In the genomic region with DNA sequence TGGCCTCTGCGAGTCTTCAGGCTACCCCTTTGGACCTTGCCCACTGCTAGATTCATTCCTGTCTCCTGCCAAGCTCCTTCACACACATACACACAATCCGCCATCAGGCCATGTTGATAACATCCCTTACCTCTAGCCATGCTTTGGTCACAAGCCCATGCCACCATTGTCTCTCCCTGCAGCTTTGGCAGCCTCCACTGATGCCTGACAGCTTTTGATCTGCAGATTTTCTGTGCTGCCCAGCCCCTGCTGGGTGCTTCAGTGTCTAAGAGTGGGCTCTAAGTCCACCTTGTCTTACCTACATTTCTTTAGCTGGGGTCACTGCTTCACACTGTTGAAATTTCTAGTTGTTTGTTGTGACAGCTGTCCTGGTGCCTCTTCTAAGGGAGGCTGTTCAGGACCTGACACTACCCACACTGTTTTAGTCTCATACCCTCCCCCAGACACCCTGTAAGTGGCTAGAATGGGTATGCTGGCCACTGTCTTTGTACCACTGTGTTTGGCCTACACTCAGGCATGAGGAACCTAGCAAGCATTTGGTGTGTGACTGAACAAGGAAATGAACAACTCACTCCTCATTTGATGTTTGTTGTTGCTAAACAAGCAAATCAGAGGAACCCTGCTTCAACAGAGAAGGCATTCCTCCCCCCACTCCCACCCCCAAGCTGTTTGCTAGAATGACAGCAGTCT, we compare ENCODE assay signal across 23 mouse cellular contexts. TPM values are rescaled to one million over a fixed set of nuclear protein-coding genes. Genes with fewer than 3 reads are reported as not detected.
DNase-seq lines count a peak whose midpoint lies in the region; ATAC-seq and TF ChIP-seq lines count a peak whose summit lies in the region.
"Had no signal": no experiment of that assay in that cellular context is flagged by ENCODE, and none has a peak within 500 bp of the region (broad histone marks: within the 10 kb centered on the region; RNA-seq: fewer than 3 reads in every experiment).

No protein-coding gene starts in this region.

- H3K4me1 ChIP-seq in cerebellum, adult 2 months (ENCODE audit: control insufficient read depth, insufficient read depth, low read length): no peaks in the 10 kb centered on the region
- peaks cover 26% of the 10 kb centered on the region for H3K4me1 ChIP-seq in forebrain, embryonic 12.5 days
- H3K4me1 ChIP-seq in forebrain, embryonic 13.5 days: peaks cover 29% of the 10 kb centered on the region
- peaks cover 8% of the 10 kb centered on the region for H3K4me1 ChIP-seq in kidney, embryonic 15.5 days
- H3K4me1 ChIP-seq in kidney, adult 2 months (ENCODE audit: control insufficient read depth, insufficient read depth, low read length): peaks cover 12% of the 10 kb centered on the region
- H3K4me1 ChIP-seq: heart, embryonic 10.5 days; intestine, embryonic 15.5 days had no signal

- no peaks in the 10 kb centered on the region for H3K27me3 ChIP-seq in cerebellum, adult 2 months (ENCODE audit: control insufficient read depth, insufficient read depth, low read length)
- no peaks in the 10 kb centered on the region for H3K27me3 ChIP-seq in forebrain, embryonic 12.5 days
- H3K27me3 ChIP-seq in forebrain, embryonic 13.5 days: no peaks in the 10 kb centered on the region
- H3K27me3 ChIP-seq in kidney, embryonic 15.5 days: no peaks in the 10 kb centered on the region
- no peaks in the 10 kb centered on the region for H3K27me3 ChIP-seq in kidney, adult 2 months (replicated peaks; ENCODE audit: control insufficient read depth, insufficient read depth, low read length)
- H3K27me3 ChIP-seq: forebrain, embryonic 15.5 days; heart, embryonic 13.5 days; hindbrain, embryonic 12.5 days; intestine, embryonic 15.5 days had no signal

- no peak for TF ChIP-seq CTCF in cerebellum, adult 2 months (IDR thresholded peaks at IDR 0.05; ENCODE audit: borderline replicate concordance, insufficient read depth, low read depth, low read length)
- TF ChIP-seq CTCF in kidney, adult 2 months (conservative IDR thresholded peaks at IDR 0.05; ENCODE audit: insufficient read depth, insufficient read length, low read depth, low read length): no peak

- H3K9me3 ChIP-seq in forebrain, embryonic 12.5 days: no peaks in the 10 kb centered on the region
- no peaks in the 10 kb centered on the region for H3K9me3 ChIP-seq in forebrain, embryonic 13.5 days (replicated peaks)
- H3K9me3 ChIP-seq in kidney, embryonic 15.5 days (replicated peaks): no peaks in the 10 kb centered on the region
- H3K9me3 ChIP-seq: forebrain, embryonic 15.5 days; heart, embryonic 10.5 days; heart, embryonic 13.5 days; hindbrain, embryonic 12.5 days; intestine, embryonic 15.5 days had no signal

- ATAC-seq in forebrain, embryonic 12.5 days (ENCODE audit: low FRiP score): no peak
- no peak for ATAC-seq in forebrain, embryonic 13.5 days
- no peak for ATAC-seq in kidney, embryonic 15.5 days (replicated peaks; ENCODE audit: low FRiP score)
- ATAC-seq: activated CD4-positive, CD25-positive, alpha-beta regulatory T cell, adult 4 months; forebrain, embryonic 15.5 days; hindbrain, embryonic 16.5 days; intestine, embryonic 15.5 days had no signal

- no peak overlapping the region for H3K9ac ChIP-seq in forebrain, embryonic 12.5 days
- no peak overlapping the region for H3K9ac ChIP-seq in forebrain, embryonic 13.5 days
- H3K9ac ChIP-seq in kidney, embryonic 15.5 days: no peak overlapping the region
- H3K9ac ChIP-seq: forebrain, embryonic 15.5 days; heart, embryonic 13.5 days; hindbrain, embryonic 12.5 days; intestine, embryonic 15.5 days had no signal

- H3K27ac ChIP-seq in cerebellum, adult 2 months (ENCODE audit: insufficient read depth, low read length): no peak overlapping the region
- H3K27ac ChIP-seq in forebrain, embryonic 12.5 days: peak overlapping the region; percentile 0; the same call in 1 of the 2 replicates
- H3K27ac ChIP-seq in forebrain, embryonic 13.5 days: no peak overlapping the region
- H3K27ac ChIP-seq in kidney, embryonic 15.5 days: 0 out of 2 replicates have a peak overlapping the region, but pooled peaks have one; percentile 1
- no peak overlapping the region for H3K27ac ChIP-seq in kidney, adult 2 months (ENCODE audit: insufficient read depth, low read depth, low read length)
- H3K27ac ChIP-seq: forebrain, embryonic 15.5 days; heart, adult 2 months; heart, embryonic 10.5 days; heart, embryonic 13.5 days; hindbrain, embryonic 12.5 days; intestine, embryonic 15.5 days had no signal

- H3K4me2 ChIP-seq in forebrain, embryonic 12.5 days: no peak overlapping the region
- no peak overlapping the region for H3K4me2 ChIP-seq in forebrain, embryonic 13.5 days
- no peak overlapping the region for H3K4me2 ChIP-seq in kidney, embryonic 15.5 days
- H3K4me2 ChIP-seq: forebrain, embryonic 15.5 days; heart, embryonic 13.5 days; hindbrain, embryonic 12.5 days; intestine, embryonic 15.5 days had no signal

- no peak for TF ChIP-seq POLR2A in cerebellum, adult 2 months (IDR thresholded peaks at IDR 0.05; ENCODE audit: borderline replicate concordance, insufficient read depth, low read length)
- TF ChIP-seq POLR2A in kidney, adult 2 months (IDR thresholded peaks at IDR 0.05; ENCODE audit: low read depth, low read length): no peak

- 56% methylated on average over 2 of the region's 2 CpGs for WGBS in cerebellum, adult 2 months
- WGBS in forebrain, embryonic 12.5 days: 94% methylated on average over 2 of the region's 2 CpGs
- 88% methylated on average over 2 of the region's 2 CpGs for WGBS in forebrain, embryonic 13.5 days
- WGBS in kidney, embryonic 15.5 days: 79% methylated on average over 2 of the region's 2 CpGs
- 68% methylated on average over 2 of the region's 2 CpGs for WGBS in kidney, adult 2 months

- peak; percentile 72 to 82 for DNase-seq in cerebellum, postnatal 10 days
- DNase-seq in cerebellum, adult 2 months: no peak
- no peak for DNase-seq in kidney, adult 2 months
- DNase-seq: adrenal gland, adult 8-10 months; adrenal gland, postnatal 25 days; cerebellum, adult 11-12 months; cerebellum, adult 9-10 months; gastrocnemius, postnatal 10 days; gastrocnemius, postnatal 36 days; heart, adult 2 months; heart, postnatal 14 days; heart, postnatal 4 days; kidney, adult 11 months had no signal

- H3K36me3 ChIP-seq in forebrain, embryonic 12.5 days (replicated peaks): no peaks in the 10 kb centered on the region; the same call in 1 of the 2 replicates
- 0 out of 2 replicates have a peak, but pooled peaks cover 3% of the 10 kb centered on the region for H3K36me3 ChIP-seq in forebrain, embryonic 13.5 days (ENCODE audit: poor library complexity, severe bottlenecking)
- no peaks in the 10 kb centered on the region for H3K36me3 ChIP-seq in kidney, embryonic 15.5 days
- H3K36me3 ChIP-seq in kidney, adult 2 months (ENCODE audit: control insufficient read depth, insufficient read depth, low read length): no peaks in the 10 kb centered on the region
- H3K36me3 ChIP-seq: forebrain, embryonic 15.5 days; heart, embryonic 10.5 days; heart, embryonic 13.5 days; hindbrain, embryonic 12.5 days; intestine, embryonic 15.5 days had no signal

- no peak overlapping the region for H3K4me3 ChIP-seq in cerebellum, adult 2 months (replicated peaks; ENCODE audit: insufficient read depth, low read depth, low read length)
- H3K4me3 ChIP-seq in forebrain, embryonic 12.5 days (replicated peaks): no peak overlapping the region
- no peak overlapping the region for H3K4me3 ChIP-seq in forebrain, embryonic 13.5 days
- no peak overlapping the region for H3K4me3 ChIP-seq in kidney, embryonic 15.5 days (replicated peaks)
- H3K4me3 ChIP-seq in kidney, adult 2 months (ENCODE audit: insufficient read depth, low read depth, low read length): no peak overlapping the region
- H3K4me3 ChIP-seq: forebrain, embryonic 15.5 days; heart, adult 2 months; heart, embryonic 10.5 days; heart, embryonic 13.5 days; hindbrain, embryonic 12.5 days; intestine, embryonic 15.5 days had no signal

RNA-seq across cellular contexts. Expression of gene Spata13, which starts 43.0 kb away (rescaled TPM):
- 5.7 and 6.2 TPM in 2 replicates for polyA plus RNA-seq in cerebellum, adult 2 months (2012; rRNA removed)
- polyA plus RNA-seq in forebrain, embryonic 12.5 days (2016; fragmentation: Nextera tagmentation; extraction: Ambion mirVana): 121 and 128 TPM in 2 replicates
- 81.7 and 83.0 TPM in 2 replicates for polyA plus RNA-seq in forebrain, embryonic 13.5 days (2015; fragmentation: Nextera tagmentation; extraction: Ambion mirVana)
- polyA plus RNA-seq in kidney, embryonic 15.5 days (2015; fragmentation: Nextera tagmentation; extraction: Ambion mirVana): 55.1 and 64.4 TPM in 2 replicates
- 24.1 and 27.7 TPM in 2 replicates for polyA plus RNA-seq in kidney, adult 2 months (2012; rRNA removed)

Comparison
In these comparisons a context has a peak if more than half of its experiments do, and no peak if none do; other contexts are left out.
1. DNase-seq: peak in cerebellum, postnatal 10 days (2 of 2); none in cerebellum, adult 2 months (0 of 2) and kidney, adult 2 months (single experiment).
2. H3K27ac ChIP-seq: peak in forebrain, embryonic 12.5 days (single experiment) and kidney, embryonic 15.5 days (single experiment); none in cerebellum, adult 2 months (single experiment), forebrain, embryonic 13.5 days (single experiment) and kidney, adult 2 months (single experiment).